Mouse (Mus musculus) layer of hippocampus, adult 2 months (tissue): ENCODE results near the gene Fign. TPM values are rescaled to one million over a fixed set of nuclear protein-coding genes. Genes with fewer than 3 reads are reported as not detected.

Experiments
- DNase-seq, 2 experiments: peaks; one replicate each; pipeline ENCODE4 v3.0.0; 2022; ENCODE audit warnings: low spot score in 2 of 2
- H3K27ac ChIP-seq: fragments of 200-600 bp; 2 replicates; pipeline ENCODE4 v1.8.1; 2022
- H3K4me3 ChIP-seq: fragments of 200-600 bp; 2 replicates; pipeline ENCODE4 v1.8.1; 2022; ENCODE audit warnings: mild to moderate bottlenecking
- CTCF ChIP-seq: fragments of 200-600 bp; conservative IDR thresholded peaks from 2 replicates; pipeline ENCODE4 v1.8.1; 2022; ENCODE audit warnings: antibody characterized with exemption, mild to moderate bottlenecking, moderate library complexity
- total RNA-seq, 2 experiments: library from RNA; stranded (reverse); gene quantifications; 2 replicates each; pipeline ENCODE4 v1.2.3; 2021

The Fign gene
- total RNA-seq, 2 experiments from 2014 or later: 1.2 to 1.4 TPM

- no peak overlapping the region for H3K27ac ChIP-seq
- DNase-seq: no peak
- TF ChIP-seq CTCF: no peak
- H3K4me3 ChIP-seq: no peak overlapping the region
These were observed 103.4 kb downstream of the Fign start for GRCm38 (mm10) chr2:63994304-63995023.

DNA sequence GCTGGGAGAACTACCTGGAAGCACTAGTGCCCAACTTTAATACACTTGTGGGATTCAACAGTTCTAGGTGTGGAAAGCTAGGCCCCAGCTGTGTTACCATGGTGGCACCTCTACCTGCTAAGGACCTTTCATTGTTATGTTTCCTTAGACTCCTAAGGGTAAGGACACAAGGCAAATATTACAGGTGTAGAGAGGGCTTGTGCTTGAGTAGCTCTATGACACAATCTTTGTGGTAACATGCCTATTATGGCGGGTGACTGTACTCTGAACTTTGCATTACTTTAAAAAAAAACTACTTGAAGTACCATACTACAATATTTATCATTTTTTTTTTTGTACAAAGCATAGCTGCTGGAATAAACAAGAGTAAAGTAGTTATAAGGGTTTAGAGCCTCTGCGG, 112.4 kb downstream of the Fign start:
- TF ChIP-seq CTCF: no peak
- no peak for DNase-seq
- Histone ChIP-seq H3K27ac (no peak overlapping the region), H3K4me3 (no peak overlapping the region)

GRCm38 (mm10) chr2:63982351-63982751, 115.5 kb downstream of the Fign start:
- DNase-seq: no peak
- TF ChIP-seq CTCF: no peak
- H3K27ac ChIP-seq: no peak overlapping the region
- H3K4me3 ChIP-seq: no peak overlapping the region

DNA sequence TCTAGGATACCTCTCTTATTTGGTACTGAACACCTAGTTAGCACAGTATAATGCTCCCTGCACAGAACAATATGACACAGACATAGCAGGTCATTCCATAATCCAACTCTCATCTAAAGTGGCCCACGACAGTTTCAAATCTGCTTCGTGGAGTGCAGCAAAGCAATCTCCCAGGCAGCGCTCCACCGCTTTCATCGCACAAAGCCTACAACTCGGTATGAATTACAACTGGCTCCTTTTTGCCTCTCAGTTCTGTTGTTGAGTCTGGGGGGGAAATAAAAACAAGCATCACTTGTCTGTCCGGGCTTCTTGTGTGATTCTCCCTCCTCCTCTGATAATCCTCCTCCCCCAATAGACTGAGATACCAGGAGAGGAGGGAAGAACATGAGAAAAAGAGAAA, 116.4 kb downstream of the Fign start:
- no peak for DNase-seq
- H3K4me3 ChIP-seq: no peak overlapping the region
- no peak for TF ChIP-seq CTCF
- no peak overlapping the region for H3K27ac ChIP-seq

DNA sequence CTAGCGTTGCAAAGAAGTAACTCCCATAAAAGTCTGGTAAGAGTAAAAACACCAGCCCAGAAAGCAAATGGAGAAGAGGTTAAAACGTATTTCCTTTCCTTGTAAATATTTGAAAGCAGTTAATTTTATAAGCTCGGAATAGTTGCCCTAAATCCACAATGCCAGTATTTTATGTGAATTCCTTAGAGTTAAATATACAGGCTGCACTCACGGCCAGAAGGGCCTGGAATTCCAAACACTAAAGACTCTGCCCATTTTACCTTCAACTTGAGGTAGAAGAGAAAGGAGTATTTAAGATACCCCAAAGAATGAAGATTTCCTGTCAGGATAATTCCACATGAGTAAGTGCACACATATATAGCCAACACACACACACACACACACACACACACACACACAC, 128.2 kb downstream of the Fign start:
- Histone ChIP-seq H3K4me3 (no peak overlapping the region), H3K27ac (no peak overlapping the region)
- no peak for TF ChIP-seq CTCF
- no peak for DNase-seq

DNA sequence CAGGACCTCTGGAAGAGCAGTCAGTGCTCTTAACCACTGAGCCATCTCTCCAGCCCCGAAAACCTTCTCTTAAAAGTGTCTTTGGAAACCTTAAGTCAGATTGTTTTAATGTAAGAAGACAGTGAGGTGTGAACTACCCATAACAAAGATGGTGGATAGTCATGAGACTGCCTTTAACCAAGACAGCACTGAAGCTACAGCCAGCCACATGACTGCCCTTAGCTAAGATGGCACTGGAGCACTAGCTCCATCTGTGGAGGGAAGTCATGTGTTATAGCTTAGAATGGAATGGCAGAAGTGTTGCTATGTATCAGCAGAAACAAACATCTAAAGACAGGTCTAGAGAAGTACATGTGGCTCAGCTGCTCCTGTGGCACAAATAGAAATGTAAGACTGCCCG, 166.8 kb downstream of the Fign start:
- Histone ChIP-seq H3K4me3 (no peak overlapping the region), H3K27ac (no peak overlapping the region)
- no peak for TF ChIP-seq CTCF
- no peak for DNase-seq

DNA sequence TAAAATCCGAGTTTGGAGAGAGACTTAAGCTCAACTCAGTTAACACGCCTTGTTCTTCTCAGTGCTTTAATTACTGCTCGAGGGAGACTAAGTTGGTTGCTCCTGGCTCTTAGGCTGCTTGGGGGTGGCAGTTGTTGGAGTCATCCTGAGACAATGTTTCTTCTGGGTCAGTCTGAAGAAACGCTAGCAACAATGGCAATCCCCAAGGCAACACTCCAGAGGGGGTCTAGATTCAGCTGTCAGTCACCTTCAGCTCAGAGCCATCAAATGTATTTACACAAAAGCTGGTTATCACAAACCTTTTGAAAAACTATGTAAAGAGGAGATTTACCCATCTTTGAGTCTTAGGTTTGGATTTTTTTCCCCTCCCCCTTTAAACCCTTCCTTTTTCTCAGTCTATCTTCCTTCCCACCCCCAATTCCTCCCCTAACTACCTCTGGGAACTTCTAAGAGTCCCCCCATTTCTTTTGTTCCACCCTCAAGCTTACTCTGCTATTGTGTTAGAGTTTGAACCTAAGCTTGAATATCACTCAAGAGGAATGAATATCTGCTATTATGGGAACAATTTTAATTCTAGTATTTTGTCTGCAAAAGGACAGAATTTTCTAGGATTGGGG, 171.2 kb downstream of the Fign start:
- H3K27ac ChIP-seq: no peak overlapping the region
- H3K4me3 ChIP-seq: no peak overlapping the region
- DNase-seq: no peak
- no peak for TF ChIP-seq CTCF

DNA sequence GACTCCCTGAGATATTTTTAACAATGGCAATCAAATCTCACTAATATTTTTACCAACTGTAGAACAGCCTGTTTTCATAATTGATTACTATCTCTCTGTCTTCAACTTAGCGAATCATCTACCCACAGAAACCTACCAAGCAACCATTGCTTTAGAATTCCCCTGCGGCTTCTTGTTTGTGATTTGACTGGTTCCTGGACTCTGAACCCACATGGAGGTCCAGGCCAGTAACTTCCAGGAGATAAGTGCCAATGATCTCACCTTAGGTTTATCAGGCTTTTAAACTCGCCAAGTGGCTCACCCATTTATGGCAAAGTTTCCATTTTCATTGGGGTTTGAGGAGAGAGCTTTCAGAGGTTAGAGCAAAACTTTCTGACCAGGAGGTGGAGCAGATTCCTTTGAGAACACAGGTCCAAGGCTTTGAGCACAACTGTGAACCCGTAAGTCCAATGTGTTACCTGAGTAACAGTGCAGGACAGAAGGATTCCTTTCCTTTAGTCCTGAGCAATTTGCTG, 172.1 kb downstream of the Fign start:
- DNase-seq: no peak
- Histone ChIP-seq H3K27ac (no peak overlapping the region), H3K4me3 (no peak overlapping the region)
- no peak; the same call in 1 of the 2 replicates for TF ChIP-seq CTCF
